Mouse (Mus musculus): ENCODE data around the gene Fam208b.
"Not testable (repeated sequence)": the region's sequence is repeated elsewhere in the genome, so short reads cannot be mapped to it uniquely, and the experiment has no call there.

Fam208b gene

GRCm38 (mm10) chr13:3563953-3564352, 47.0 kb downstream of the Fam208b start:
- DNase-seq (ENCODE audit: low read depth), result no peak

- peak; percentile 25 for DNase-seq (ENCODE audit: low read depth)
Observed at GRCm38 (mm10) chr13:3563130-3563529, 47.8 kb downstream of the Fam208b start.

GRCm38 (mm10) chr13:3547856-3548255, 63.1 kb downstream of the Fam208b start:
- DNase-seq (ENCODE audit: low read depth), result no peak

- DNase-seq (ENCODE audit: low read depth), result no peak
Observed at GRCm38 (mm10) chr13:3547410-3547809, 63.5 kb downstream of the Fam208b start.

- DNase-seq (ENCODE audit: low read depth), result no peak
Observed at GRCm38 (mm10) chr13:3544925-3545324, 66.0 kb downstream of the Fam208b start.

- DNase-seq (ENCODE audit: low read depth), result no peak
Observed at GRCm38 (mm10) chr13:3544077-3544874, 66.6 kb downstream of the Fam208b start.

GRCm38 (mm10) chr13:3541159-3541782, 69.6 kb downstream of the Fam208b start:
- no peak for DNase-seq (ENCODE audit: low read depth)

GRCm38 (mm10) chr13:3540166-3540565, 70.7 kb downstream of the Fam208b start:
- DNase-seq (ENCODE audit: low read depth), result no peak

- DNase-seq (ENCODE audit: low read depth), result no peak
Observed at GRCm38 (mm10) chr13:3538969-3539562, 71.8 kb downstream of the Fam208b start.

- peak; percentile 64 for DNase-seq (ENCODE audit: low read depth)
Observed at GRCm38 (mm10) chr13:3538223-3538968, 72.5 kb downstream of the Fam208b start.

GRCm38 (mm10) chr13:3537594-3538222, 73.2 kb downstream of the Fam208b start, which contains the start of gene Gdi2:
Gdi2 (plus strand) TSS chr13:3538063.
- DNase-seq (ENCODE audit: low read depth), result peak; percentile 98

GRCm38 (mm10) chr13:3534146-3534545, 76.8 kb downstream of the Fam208b start:
- DNase-seq (ENCODE audit: low read depth), result no peak

GRCm38 (mm10) chr13:3532451-3532850, 78.5 kb downstream of the Fam208b start:
- no peak for DNase-seq (ENCODE audit: low read depth)

- no peak for DNase-seq (ENCODE audit: low read depth)
Observed at GRCm38 (mm10) chr13:3531692-3532320, 79.1 kb downstream of the Fam208b start.

- not testable (repeated sequence) for DNase-seq (ENCODE audit: low read depth)
Observed at GRCm38 (mm10) chr13:3531176-3531575, 79.7 kb downstream of the Fam208b start.

- DNase-seq (ENCODE audit: low read depth), result no peak
Observed at GRCm38 (mm10) chr13:3530451-3530850, 80.5 kb downstream of the Fam208b start.

- peak; percentile 84 for DNase-seq (ENCODE audit: low read depth)
Observed at GRCm38 (mm10) chr13:3526328-3526727, 84.6 kb downstream of the Fam208b start.

- DNase-seq (ENCODE audit: low read depth), result no peak
Observed at GRCm38 (mm10) chr13:3525611-3526051, 85.3 kb downstream of the Fam208b start.

- no peak for DNase-seq (ENCODE audit: low read depth)
Observed at GRCm38 (mm10) chr13:3523946-3524345, 87.0 kb downstream of the Fam208b start.

GRCm38 (mm10) chr13:3523459-3523858, 87.4 kb downstream of the Fam208b start:
- no peak for DNase-seq (ENCODE audit: low read depth)

- DNase-seq (ENCODE audit: low read depth), result not testable (repeated sequence)
Observed at GRCm38 (mm10) chr13:3519994-3520393, 90.9 kb downstream of the Fam208b start.

Measured in naive thymus-derived CD4-positive, alpha-beta T cell, adult 2 months (primary cell).